Mouse (Mus musculus): ENCODE results near the gene Sesn3. TPM values are rescaled to one million over a fixed set of nuclear protein-coding genes. Genes with fewer than 3 reads are reported as not detected.
"Not testable (repeated sequence)": the region's sequence is repeated elsewhere in the genome, so short reads cannot be mapped to it uniquely, and the experiment has no call there.

Gene Sesn3
- 11.9 and 18.5 TPM in 2 replicates for polyA plus RNA-seq (2012; rRNA removed)

DNA sequence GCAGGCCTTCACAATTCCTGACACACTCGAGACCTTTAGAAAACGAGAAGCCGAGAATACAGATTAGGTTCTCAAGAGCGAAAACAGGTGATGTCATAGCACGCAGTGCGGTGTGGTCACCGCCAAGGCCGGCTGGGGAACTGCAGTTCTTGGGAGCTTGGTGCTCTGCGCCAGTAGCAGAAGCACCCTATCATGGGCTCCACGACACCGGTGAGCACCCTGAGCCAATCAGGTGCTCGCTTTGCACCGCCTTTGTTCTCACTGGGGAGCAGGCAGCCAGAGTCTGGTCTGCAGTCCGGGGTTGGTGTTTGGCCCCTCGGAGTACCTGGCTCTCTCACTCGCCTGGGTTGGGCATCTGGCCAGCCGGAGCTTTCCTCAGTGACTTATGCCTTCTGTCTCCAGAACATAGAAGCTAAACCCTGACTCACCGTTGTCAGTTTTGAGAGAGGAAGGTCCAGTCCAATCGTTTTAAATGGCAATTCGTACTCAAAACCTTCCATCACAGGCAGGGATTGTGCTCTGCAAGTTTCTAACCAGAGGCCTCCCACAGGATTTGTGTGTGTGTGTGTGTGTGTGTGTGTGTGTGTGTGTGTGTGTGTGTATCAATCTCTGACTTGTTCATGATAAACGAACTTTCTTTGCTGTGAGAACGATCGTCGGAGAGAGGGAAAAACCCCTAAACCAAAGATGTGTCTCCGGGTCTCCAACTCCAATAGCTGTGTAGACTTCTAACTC, at the start of gene Sesn3:
TSS of gene Sesn3 (plus strand) at position 82 of the 735 bp plus-strand sequence.
- peak; percentile 72 for DNase-seq (ENCODE audit: low spot score)

DNA sequence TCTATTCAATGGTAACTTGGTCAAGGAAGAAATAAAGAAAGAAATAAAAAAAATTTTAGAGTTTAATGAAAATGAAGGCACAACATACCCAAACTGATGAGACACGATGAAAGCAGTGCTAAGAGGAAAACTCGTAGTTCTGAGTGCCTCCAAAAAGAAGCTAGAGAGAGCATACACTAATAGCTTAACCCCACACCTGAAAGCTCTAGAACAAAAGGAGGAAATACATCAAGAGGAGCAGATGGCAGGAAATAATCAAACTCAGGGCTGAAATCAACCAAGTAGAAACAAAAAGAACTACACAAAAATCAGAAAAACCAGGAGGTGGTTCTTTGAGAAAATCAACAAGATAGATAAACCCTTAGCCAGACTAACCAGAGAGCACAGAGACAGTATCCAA, 47.8 kb upstream of the Sesn3 start:
- DNase-seq (ENCODE audit: low spot score) = not testable (repeated sequence)

DNA sequence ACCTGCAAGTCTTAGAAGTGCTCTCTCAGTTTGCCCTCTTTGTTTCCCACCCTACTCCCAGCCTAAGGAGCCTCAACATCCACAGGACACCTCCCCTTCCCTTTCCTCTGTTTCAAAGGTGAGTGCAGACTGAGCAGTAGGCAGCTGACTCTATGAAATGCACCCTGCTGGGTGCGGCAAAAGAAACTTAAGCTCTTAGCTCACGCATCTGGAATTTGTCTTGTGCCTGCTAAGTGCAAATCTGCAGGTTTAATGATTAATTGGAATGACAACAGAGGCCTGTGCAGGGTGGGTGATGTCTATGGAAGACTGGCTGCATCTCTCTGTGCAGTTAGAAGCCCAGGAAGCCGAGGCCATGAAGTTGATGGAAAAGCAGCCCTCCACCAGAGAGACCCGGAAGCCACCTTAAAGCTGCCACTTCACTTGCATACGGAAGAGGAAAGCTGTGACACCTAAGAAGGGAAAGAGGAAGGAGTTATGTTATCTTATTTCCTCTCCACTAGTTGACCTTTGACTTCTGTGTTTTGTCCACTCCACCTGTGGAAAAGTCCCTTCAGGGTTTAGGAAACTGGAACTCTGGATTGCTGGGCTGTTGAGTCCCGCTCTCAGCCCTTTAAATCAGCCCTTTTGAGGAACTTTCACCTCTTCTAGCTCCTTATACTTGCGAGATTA, 41.0 kb upstream of the Sesn3 start:
- DNase-seq (ENCODE audit: low spot score) = no peak

DNA sequence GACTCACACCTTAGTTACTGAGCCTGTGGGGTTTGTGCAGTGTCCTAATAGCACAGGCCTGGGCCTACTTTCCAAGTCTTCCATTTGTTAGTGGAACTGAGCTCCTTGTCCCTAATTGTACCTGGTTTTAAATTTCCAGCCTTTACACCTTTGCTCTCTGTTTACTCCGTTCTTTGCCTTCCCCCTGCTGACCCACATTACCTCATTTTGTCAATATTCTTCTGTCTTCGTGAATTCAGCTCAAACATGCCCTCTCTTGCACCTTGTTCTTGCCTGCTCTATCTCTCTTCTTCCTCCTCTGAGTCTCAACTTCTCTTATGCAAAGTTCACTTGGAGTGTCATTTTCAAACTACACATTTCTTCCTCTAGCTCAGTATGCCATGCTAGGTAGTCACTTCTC, 39.6 kb upstream of the Sesn3 start:
- no peak for DNase-seq (ENCODE audit: low spot score)

DNA sequence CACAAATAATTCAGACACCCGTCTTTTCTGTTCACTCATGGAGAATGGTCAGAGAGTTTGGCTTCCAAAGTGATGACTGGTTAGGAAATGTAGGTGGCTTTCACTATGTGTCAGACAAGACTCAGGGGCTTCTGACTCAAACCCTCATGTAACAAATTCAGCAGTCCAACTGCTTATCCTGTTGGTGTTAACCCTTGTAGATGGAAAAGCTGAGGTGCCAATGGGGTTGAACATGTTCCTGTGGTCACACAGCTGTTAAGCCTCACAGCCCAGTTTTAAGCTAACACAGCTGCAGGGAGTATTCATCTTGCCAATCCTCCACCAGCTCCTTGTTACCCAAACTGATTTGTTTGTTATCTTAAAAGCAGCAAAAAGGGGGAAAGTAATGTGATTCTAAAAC, 33.9 kb upstream of the Sesn3 start:
- DNase-seq (ENCODE audit: low spot score) = not testable (repeated sequence)

DNA sequence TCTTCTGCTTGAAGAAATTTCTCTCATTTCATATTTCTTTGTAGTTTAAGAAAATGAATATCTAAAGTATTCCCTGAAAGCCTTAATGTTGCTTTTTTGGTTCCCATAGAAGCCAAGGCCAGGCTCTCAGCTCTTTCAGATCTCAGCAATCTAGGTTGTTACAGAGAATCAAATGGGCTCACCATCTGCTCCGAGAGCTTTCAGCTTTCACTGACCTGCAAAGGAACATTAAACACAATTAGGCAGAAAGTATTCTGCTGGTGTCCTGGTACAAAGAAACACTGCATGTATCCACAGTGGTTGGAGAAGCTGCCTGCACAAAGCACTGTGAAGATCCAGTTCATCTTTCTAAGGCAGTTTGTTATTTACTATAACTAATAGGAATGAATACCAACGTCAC, 32.6 kb upstream of the Sesn3 start:
- no peak for DNase-seq (ENCODE audit: low spot score)

DNA sequence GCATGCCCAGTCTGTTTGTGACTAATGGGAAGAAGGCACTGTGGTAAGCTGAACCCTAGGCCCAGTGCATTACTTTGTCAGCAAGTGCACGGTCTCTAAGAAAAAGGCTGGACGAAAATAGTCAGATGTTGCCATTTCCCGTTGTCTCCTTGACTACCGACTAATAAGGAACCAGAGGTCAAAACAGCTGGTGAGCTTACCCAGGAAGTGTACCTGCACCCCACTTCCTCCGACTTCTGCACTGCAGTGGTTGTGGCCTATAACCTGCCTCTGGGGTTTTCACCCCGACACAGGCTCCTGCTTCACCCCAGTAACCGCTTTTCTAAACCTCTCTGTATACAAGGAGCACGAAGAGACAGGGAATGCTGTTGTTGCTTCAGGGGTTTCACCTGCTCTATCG, 30.3 kb upstream of the Sesn3 start:
- no peak for DNase-seq (ENCODE audit: low spot score)

DNA sequence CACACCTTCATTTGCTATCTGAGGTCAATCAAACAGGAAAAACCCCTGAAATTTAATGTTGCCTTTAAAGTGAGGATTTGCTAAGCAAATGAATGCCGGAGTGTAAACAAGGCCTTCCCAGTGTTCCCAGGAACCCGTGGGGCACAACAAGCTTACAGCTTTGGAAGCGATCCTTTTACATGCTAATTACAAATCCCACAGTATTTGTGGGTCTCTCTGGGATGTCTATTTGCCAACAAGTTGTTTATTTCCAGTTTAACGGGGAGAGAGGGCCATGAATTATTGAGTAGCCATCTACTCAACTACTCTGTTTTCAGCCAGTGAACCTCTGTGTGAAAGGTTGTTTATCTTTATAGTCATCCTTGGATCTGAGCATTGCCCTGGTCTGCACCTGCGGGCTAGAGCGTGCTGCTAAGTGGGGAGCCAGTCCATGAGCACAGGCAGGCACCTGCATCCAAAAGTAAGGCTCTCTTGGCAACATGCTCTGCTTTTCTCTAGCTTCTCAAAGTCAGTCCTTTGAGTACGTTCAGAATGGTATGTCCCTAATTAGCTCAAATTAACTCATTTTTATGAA, 29.8 kb upstream of the Sesn3 start:
- no peak for DNase-seq (ENCODE audit: low spot score)

DNA sequence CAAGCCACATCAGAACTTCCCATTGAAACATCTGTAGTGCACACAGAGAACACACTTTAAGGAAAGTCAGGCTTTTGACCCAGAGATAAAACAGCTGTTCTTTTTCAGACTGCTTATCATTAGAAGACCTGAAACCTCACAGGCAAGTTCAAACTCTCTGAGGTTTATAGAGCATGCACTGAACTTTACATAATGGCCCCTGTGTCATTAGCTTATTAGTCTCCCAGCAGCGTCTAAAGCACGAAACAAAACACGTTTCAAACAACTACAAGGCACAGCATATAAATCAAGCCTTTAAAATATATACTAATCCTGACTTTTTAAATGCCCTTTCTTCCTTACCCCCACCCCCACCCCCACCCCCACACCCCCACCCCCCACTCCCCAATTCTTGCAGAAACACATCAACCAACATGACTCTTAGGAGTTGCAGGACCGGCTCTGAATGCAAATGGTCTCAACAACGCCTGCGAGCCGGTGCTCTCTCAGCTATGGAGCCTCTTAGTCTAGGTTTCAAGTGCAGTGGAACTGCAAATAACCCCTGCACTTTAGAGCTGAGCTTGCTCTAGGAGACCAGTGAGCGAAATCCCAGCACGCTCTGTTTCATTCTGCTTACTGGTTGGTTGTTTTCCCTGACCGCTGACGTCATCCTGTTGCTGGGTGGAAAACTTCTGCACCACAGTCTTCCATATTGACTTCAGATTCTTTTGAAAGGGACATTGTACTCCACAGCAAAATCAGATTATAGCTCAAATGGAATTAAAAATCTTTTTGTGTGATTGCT, 28.7 kb upstream of the Sesn3 start:
- no peak for DNase-seq (ENCODE audit: low spot score)

DNA sequence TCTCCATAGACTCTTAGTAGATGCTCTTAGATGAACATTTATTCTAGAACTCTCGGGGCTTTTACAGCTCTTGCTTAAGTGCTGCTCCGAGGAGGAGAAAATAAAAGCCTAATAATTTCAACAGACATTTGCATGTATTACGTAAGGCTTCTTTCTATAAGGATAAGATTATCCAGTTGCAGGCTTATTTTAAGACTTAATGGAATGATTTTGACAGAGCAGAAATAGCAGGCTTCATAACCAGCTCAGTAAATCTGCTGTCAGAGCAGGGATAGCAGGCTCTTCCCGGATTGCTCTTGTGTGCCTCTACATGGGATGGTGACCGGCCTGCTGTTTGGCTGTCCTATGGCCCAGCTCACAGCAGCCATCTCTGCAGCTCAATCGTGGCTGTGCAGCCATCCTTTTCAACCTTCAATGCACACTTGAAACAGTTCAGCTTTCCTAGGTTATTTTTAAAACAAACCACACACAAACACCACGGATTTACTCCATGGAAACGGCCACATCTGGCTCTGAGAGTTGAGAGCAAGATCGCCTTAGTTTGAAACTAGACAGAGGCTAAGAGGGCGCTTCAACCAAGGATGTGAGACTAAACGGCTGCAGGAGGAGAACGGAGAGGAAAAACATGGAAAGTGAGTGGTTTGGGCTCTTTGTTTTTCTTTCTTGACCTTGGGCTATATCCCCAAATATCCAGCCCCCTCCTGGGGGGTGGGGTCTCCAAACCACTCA, 27.2 kb upstream of the Sesn3 start:
- DNase-seq (ENCODE audit: low spot score) = no peak

DNA sequence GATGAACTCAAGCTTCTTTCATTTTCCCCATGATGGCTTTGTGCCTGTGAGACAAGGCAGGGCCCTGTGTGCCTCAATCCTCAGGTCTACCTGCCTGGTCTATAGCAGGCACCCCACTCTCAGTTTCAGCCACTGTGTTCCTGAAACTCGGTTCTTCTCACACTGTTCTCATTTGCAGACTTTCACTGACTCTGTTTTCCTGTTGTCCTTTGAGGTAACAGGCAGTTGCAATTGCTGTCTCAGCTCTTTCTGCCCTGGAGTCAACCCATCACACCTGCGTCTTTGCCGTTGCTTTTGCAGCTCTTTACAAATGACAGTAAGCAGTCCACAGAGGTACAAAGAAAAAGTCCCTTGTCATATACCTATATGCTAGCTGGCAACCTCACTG, 26.7 kb upstream of the Sesn3 start:
- no peak for DNase-seq (ENCODE audit: low spot score)

DNA sequence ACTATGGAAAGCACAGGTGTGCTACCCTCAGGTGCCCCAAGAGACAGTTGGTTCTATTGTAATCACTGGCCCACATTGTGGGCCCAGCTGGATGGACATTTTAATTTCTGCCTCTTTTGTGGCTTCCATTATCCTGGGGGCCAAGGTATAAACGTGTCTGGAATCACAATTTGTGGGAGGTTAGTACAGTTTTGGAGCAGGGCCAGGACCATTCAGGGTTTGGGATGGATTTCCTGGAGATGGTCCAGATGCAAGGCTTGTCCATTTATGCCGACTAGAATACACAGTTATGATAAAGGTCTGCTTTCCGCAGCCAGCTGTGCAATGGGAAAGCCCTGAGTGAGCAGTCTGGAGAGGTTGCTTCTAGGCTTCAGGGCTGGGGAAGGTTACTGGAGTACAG, 13.7 kb upstream of the Sesn3 start:
- DNase-seq (ENCODE audit: low spot score) = no peak

DNA sequence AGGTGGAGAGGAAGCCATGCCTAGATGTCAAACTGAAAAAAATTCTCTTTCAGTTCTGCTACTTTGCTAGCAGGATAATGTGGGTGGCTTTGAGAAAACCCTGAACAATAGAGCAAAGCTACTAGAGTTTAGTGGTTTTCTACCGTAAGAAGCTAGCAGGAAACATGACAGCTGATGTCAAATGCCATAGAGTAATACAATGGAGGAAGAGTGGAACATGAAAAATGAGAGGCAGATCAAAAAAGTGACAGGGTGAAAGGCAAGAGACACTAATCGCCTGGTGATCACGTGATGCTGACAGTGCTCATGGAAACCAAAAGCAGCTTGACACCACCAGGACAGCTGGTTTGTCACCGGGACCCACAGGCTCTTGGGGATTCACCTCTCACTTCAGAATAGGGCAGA, 12.3 kb upstream of the Sesn3 start:
- DNase-seq (ENCODE audit: low spot score) = no peak

DNA sequence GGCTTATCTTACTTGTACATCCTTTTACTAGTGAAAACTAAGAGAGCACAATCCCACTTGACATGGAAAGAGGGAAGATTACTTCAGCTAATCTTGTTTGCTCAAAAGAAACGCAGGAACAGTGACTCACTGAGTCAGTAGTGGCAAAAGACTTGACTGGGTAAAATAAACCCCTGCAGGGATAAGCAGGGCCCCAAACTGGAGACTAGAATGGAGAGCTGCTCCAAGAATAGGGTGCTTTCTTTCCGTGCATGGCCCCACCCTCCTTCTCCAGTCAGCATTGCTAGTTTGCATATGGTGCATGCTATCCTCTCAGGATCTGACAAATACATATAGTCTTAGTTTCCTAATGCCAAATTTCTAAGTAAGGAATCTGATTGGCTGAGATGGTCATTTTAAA, 8.4 kb upstream of the Sesn3 start:
- DNase-seq (ENCODE audit: low spot score) = no peak

DNA sequence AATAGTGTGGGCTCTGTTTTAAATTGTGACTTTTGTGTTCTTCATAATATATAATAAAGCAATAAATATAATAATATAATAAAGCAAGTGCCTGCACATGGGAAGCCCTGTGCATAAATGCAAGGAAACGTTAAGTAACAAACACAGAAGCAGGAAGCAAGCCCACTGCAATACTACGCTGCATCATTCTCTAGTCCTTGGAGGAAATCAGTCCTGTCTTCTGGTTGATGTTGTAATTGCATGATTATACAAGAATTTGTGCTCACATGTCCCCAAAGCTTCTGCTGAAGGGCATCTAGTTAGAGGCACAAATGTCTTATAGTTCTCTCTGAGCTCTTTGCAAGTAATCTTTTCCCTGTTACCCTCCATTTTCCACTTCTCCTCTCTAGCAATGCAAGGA, 6.3 kb upstream of the Sesn3 start:
- no peak for DNase-seq (ENCODE audit: low spot score)

DNA sequence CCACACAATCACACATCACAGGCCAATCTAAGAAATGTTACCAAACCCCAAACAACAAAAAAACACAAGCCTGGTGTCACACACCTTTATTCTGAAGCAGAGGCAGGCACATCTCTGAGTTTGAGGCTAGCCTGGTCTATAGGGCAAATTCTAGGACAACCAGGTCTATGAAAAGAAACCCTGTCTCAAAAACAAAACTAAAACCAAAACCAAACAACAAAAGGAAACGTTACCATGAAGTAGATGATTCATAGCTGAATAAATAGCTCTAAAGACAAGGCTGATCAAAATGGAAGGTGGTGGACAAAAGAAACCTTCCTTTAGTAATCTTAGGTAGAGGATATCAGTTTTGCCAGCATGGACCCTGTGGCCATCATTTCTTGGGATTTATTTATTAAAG, 1.9 kb upstream of the Sesn3 start:
- no peak for DNase-seq (ENCODE audit: low spot score)

DNA sequence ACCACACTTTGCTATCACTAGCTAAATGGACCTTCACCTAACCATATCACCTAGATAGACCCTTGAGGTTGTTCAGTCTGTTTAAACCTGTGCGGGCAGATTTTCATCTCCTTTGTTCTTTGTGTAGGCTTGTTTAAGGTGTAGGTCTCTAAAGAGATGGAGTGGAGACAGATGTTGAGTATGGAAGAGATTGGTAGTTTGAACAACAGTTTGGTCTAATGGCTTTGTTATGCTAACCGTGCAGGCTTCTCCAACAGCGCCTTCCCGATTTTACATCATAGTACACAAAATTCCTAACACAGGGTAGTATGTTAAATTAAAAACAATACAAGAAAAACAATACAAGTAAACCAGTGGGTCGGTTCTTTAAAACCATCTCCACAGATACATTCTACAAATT, 281 bp upstream of the Sesn3 start:
- DNase-seq (ENCODE audit: low spot score) = no peak

DNA sequence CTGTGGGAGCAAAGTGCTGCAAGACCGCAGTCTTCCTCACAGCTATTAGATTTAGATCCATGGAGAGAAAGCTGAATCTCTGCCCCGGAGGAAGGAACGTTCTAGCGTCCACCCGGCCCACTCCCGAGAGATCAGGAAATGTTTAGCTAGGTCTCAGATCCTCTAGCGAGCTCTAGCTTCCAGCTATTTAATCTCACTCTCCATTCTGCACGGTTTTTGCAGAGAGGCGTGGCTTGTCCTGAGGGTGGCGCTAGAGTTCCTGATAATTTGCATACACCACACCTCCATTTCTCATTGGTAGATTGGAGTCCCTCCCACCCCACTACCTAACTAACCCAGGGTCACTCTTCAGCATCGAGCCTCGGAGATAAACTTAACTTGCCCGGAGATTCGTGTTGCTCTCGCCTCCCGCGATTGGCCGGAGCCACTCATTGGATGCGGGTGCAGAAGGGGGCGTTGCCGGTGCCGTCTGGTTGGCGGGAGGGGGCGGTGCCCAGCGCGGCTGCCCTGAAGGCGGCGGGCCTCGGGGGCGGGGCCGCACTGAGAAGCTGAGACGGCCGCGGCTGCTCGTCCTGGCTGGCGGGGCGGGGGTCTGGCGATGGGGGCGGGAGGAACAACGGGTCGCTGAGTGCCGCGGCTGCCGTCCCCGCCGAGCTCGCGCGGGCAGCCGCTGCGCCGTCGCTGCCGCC, 1.1 kb downstream of the Sesn3 start:
- peak; percentile 96 for DNase-seq (ENCODE audit: low spot score)

DNA sequence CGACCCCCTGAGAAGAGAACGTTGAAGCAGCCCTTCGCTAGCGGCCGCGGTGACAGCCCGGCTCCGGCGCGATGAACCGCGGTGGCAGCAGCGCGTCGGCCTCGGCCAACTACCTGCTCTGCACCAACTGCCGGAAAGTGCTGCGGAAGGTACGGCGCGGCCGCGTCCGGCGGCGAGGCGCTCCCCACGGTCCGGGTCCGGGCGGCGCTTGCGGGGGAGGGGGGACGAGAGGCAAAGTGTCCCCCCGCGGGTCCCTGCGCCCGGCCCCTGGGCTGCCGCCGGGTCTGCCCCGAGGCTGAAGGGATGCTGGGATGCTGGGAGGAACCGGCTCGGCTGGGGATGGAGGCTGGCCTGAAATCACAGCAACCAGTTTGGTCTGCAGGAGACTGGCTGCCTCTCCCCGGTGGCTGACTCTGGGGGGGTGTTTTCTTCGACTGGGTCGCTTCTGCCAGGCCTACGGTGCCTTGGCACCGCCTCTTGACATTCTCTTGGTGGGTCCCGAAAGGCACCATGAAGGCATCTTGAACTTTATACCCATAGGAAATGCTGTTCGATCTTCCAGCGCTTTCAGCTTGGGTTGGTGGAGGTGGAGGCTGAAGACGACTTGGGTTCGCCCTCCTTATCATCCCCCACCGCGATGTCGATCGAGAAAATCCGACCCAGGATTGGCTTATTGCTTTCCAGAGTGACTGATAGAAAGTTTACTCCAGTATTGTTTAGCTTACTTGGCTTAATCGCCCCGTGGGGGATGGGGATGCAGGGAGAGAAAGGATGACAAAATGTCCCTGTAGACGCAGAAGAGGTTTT, 1.8 kb downstream of the Sesn3 start:
- no peak for DNase-seq (ENCODE audit: low spot score)

DNA sequence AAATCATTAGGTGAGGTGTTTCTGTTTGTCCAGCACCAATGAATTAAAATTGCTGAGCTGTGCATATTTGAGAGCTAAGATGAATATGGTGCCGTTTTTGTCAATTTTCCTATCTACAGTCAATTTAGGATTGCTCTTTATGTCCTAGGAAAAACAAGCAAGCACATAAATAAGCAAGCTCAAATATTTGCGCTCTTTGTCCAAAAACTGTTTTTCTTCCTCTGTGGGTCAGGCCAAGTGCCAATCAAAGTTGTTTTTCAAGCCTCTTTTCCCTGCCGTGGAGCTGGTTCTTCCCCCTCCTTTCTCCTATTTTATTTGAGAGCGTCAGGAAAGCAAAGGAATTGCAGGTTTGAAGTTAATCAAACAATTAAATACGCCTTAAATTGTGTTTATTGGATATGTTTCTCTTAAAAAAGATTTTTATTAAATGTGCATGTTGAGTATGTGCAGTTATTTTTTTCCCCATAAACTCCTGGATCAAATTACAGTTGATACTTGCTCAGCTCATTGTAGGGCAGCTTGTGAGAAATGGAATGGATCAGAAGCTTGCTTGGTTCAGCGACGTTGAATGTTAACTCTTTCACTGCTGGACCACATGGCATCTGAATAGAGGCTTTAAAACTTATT, 2.6 kb downstream of the Sesn3 start:
- no peak for DNase-seq (ENCODE audit: low spot score)

Measured in urinary bladder, adult 2 months (tissue).